Mouse (Mus musculus) heart, postnatal 25 days (tissue): ENCODE results near the gene Lrrc46. TPM values are rescaled to one million over a fixed set of nuclear protein-coding genes. Genes with fewer than 3 reads are reported as not detected.
A peak's percentile ranks its signal among the peaks of the same experiment; 100 is the strongest.

Experiments used
- DNase-seq: peaks from one replicate; pipeline ENCODE4 v3.0.0; 2022; ENCODE audit warnings: low spot score
- intact Hi-C: fragments of 180-260 bp; cut with DNase I; formaldehyde crosslinking; loops from one replicate; pipeline ENCODE4 v1.15.1; 2025
- total RNA-seq, 2 experiments: library from RNA; stranded (reverse); gene quantifications; 2 replicates each; pipeline ENCODE4 v1.2.3; 2021

The Lrrc46 gene
- total RNA-seq = under 1 TPM in 1 of 2 experiments, not detected in 1; 0.50 TPM

GRCm38 (mm10) chr11:97041022-97041899 lies at the start of gene Lrrc46, which contains the start of gene Mrpl10:
Lrrc46 (minus strand) TSS chr11:97041407.
Mrpl10 (plus strand) TSS chr11:97041560.
- intact Hi-C loops = no loop called here
- DNase-seq = peak; percentile 69

- intact Hi-C loops = no loop called here
- no peak for DNase-seq
Observed at GRCm38 (mm10) chr11:97086365-97086764, 45.2 kb upstream of the Lrrc46 start.

GRCm38 (mm10) chr11:97084821-97085505 lies 43.8 kb upstream of the Lrrc46 start:
- intact Hi-C loops = no loop called here
- DNase-seq = no peak

- intact Hi-C loops = no loop called here
- no peak for DNase-seq
Observed at GRCm38 (mm10) chr11:97083401-97084140, 42.4 kb upstream of the Lrrc46 start.

GRCm38 (mm10) chr11:97082977-97083376 lies 41.8 kb upstream of the Lrrc46 start:
- intact Hi-C loops = no loop called here
- DNase-seq = no peak

GRCm38 (mm10) chr11:97080291-97080690 lies 39.1 kb upstream of the Lrrc46 start:
- no peak for DNase-seq
- intact Hi-C loops = no loop called here

GRCm38 (mm10) chr11:97078751-97079150 lies 37.5 kb upstream of the Lrrc46 start:
- DNase-seq = no peak

GRCm38 (mm10) chr11:97074235-97074634 lies 33.0 kb upstream of the Lrrc46 start:
- intact Hi-C loops = loop anchor here (5.0 kb wide), 1 partner anchor 73 kb away; no protein-coding TSS in a partner anchor
- no peak for DNase-seq

More at GRCm38 (mm10) chr11:97078751-97079150, 37.5 kb upstream of the Lrrc46 start:
- intact Hi-C loops = no loop called here

GRCm38 (mm10) chr11:97072533-97072932 lies 31.3 kb upstream of the Lrrc46 start:
- intact Hi-C loops = loop anchor here (2.0 to 5.0 kb wide), 2 partner anchors 75 to 104 kb away; no protein-coding TSS in a partner anchor
- no peak for DNase-seq

- intact Hi-C loops = loop anchor here (2.0 to 5.0 kb wide), 2 partner anchors 76 to 258 kb away; no protein-coding TSS in a partner anchor
- no peak for DNase-seq
Observed at GRCm38 (mm10) chr11:97071129-97071528, 29.9 kb upstream of the Lrrc46 start.

GRCm38 (mm10) chr11:97069770-97070169 lies 28.6 kb upstream of the Lrrc46 start:
- no peak for DNase-seq
- intact Hi-C loops = loop anchor here (2.0 to 5.0 kb wide), 2 partner anchors 78 to 259 kb away; no protein-coding TSS in a partner anchor

GRCm38 (mm10) chr11:97069333-97069732 lies 28.1 kb upstream of the Lrrc46 start:
- DNase-seq = no peak
- intact Hi-C loops = no loop called here

- intact Hi-C loops = no loop called here
- no peak for DNase-seq
Observed at GRCm38 (mm10) chr11:97066656-97067360, 25.6 kb upstream of the Lrrc46 start.

- intact Hi-C loops = no loop called here
- no peak for DNase-seq
Observed at GRCm38 (mm10) chr11:97065538-97066295, 24.5 kb upstream of the Lrrc46 start.

- intact Hi-C loops = no loop called here
- no peak for DNase-seq
Observed at GRCm38 (mm10) chr11:97063921-97064295, 22.7 kb upstream of the Lrrc46 start.

- no peak for DNase-seq
- intact Hi-C loops = no loop called here
Observed at GRCm38 (mm10) chr11:97063274-97063920, 22.2 kb upstream of the Lrrc46 start.

- DNase-seq = no peak
- intact Hi-C loops = no loop called here
Observed at GRCm38 (mm10) chr11:97052219-97052646, 11.0 kb upstream of the Lrrc46 start.

GRCm38 (mm10) chr11:97050944-97051586 lies 9.9 kb upstream of the Lrrc46 start:
- DNase-seq = no peak
- intact Hi-C loops = no loop called here
